Mouse (Mus musculus) cerebellum, adult 9-10 months (tissue): ENCODE measurements at regions not wholly inside any gene's neighbourhood (a gene's known extent, or its start where the extent isn't known, plus 50 kb on each side); places are given as distances from the start of the nearest gene placed in this dataset.
A peak's percentile ranks its signal among the peaks of the same experiment; 100 is the strongest.
"Not testable (repeated sequence)": the region's sequence is repeated elsewhere in the genome, so short reads cannot be mapped to it uniquely, and the experiment has no call there.

Experiments
- DNase-seq: peaks from one replicate; pipeline ENCODE4 v3.0.0; 2022

- no peak for DNase-seq
Observed at GRCm38 (mm10) chr10:99320797-99321196, 57.8 kb downstream of the Dusp6 start.

GRCm38 (mm10) chr10:99323358-99323757, 60.3 kb downstream of the Dusp6 start:
- no peak for DNase-seq

GRCm38 (mm10) chr10:99327501-99327900, 64.5 kb downstream of the Dusp6 start:
- no peak for DNase-seq

GRCm38 (mm10) chr10:99328568-99328967, 65.5 kb downstream of the Dusp6 start:
- DNase-seq = no peak

GRCm38 (mm10) chr10:99329469-99329868, 66.4 kb downstream of the Dusp6 start:
- DNase-seq = no peak

GRCm38 (mm10) chr10:99330519-99330918, 67.5 kb downstream of the Dusp6 start:
- DNase-seq = no peak

GRCm38 (mm10) chr10:99331876-99332275, 68.8 kb downstream of the Dusp6 start:
- no peak for DNase-seq

GRCm38 (mm10) chr10:99333831-99334230, 70.8 kb downstream of the Dusp6 start:
- no peak for DNase-seq

GRCm38 (mm10) chr10:99336091-99336490, 73.1 kb downstream of the Dusp6 start:
- DNase-seq = no peak

GRCm38 (mm10) chr10:99338790-99339189, 75.8 kb downstream of the Dusp6 start:
- DNase-seq = not testable (repeated sequence)

GRCm38 (mm10) chr10:99339291-99339912, 76.4 kb downstream of the Dusp6 start:
- peak; percentile 75 for DNase-seq

GRCm38 (mm10) chr10:99340057-99340456, 77.0 kb downstream of the Dusp6 start:
- peak; percentile 35 for DNase-seq

GRCm38 (mm10) chr10:99349125-99349716, 86.2 kb downstream of the Dusp6 start:
- peak; percentile 79 for DNase-seq

- DNase-seq = no peak
Observed at GRCm38 (mm10) chr10:99353541-99354292, 90.7 kb downstream of the Dusp6 start.

GRCm38 (mm10) chr10:99354352-99354751, 91.3 kb downstream of the Dusp6 start:
- no peak for DNase-seq

- no peak for DNase-seq
Observed at GRCm38 (mm10) chr10:99355303-99355702, 92.3 kb downstream of the Dusp6 start.

GRCm38 (mm10) chr10:99356221-99356620, 93.2 kb downstream of the Dusp6 start:
- DNase-seq = no peak

- no peak for DNase-seq
Observed at GRCm38 (mm10) chr10:99356883-99357282, 93.9 kb downstream of the Dusp6 start.

GRCm38 (mm10) chr10:99357347-99357746, 94.3 kb downstream of the Dusp6 start:
- no peak for DNase-seq

- no peak for DNase-seq
Observed at GRCm38 (mm10) chr10:99358256-99358655, 95.2 kb downstream of the Dusp6 start.

- no peak for DNase-seq
Observed at GRCm38 (mm10) chr10:99359439-99359866, 96.4 kb downstream of the Dusp6 start.

GRCm38 (mm10) chr10:99360601-99361000, 97.6 kb downstream of the Dusp6 start:
- not testable (repeated sequence) for DNase-seq

GRCm38 (mm10) chr10:99366162-99366561, 103.1 kb downstream of the Dusp6 start:
- no peak for DNase-seq

- DNase-seq = no peak
Observed at GRCm38 (mm10) chr10:99367757-99368156, 104.7 kb downstream of the Dusp6 start.
